Mouse (Mus musculus) splenic B cell, adult 2 months (primary cell): Measurements from ENCODE around the gene Csrp2.

Experiments
- DNase-seq: peaks from one replicate; pipeline ENCODE4 v3.0.0-alpha.2; 2011; ENCODE audit warnings: low read depth, low spot score
- H3K27me3 ChIP-seq: 2 replicates; pipeline ENCODE4 v1.6.1; 2012; ENCODE audit warnings: mild to moderate bottlenecking, low read length, moderate library complexity, mixed read lengths; ENCODE audit not compliant: control insufficient read depth, poor library complexity, insufficient read depth, severe bottlenecking
- H3K36me3 ChIP-seq: 2 replicates; pipeline ENCODE4 v1.6.1; 2012; ENCODE audit warnings: mild to moderate bottlenecking, low read length, moderate library complexity, mixed read lengths; ENCODE audit not compliant: control insufficient read depth, poor library complexity, insufficient read depth, severe bottlenecking

Csrp2 gene

DNA sequence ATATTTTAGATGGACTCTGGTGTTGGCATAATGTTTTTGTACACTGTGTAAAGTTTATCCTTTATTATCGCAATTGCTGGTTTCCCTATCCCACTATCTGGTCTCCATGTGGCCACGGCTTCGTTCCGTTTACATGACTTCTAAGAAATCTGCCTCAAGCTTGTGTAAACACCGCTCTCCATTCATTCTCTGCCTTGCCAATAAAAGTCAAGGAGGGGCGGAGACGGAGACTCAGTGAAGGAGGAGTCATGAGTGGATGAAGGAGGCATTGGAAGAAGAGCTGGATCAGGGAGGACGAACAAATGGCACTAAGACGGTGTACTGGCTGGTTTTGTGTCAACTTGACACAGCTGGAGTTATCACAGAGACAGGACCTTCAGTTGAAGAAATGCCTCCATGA lies 52.4 kb downstream of the Csrp2 start:
- Histone ChIP-seq H3K27me3 (no peaks in the 10 kb centered on the region), H3K36me3 (peaks cover 9% of the 10 kb centered on the region)
- no peak for DNase-seq

DNA sequence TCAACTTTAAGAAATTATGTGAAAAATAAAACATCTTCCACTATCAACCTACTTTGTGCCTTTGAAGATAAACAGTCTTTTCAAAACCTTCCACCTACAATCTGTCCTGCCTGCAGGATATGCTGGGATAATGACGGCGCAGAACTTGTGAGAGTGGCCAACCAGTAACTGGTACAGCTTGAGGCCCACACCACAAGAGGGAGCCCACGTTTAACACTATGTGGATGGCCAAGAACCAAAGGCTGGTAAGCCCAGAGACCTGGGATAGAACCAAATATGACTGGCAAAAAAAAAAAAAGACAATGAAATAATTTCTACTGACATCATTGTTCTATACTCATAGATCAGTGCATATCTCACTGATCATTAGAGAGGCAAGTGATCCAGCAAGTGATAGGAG lies 54.9 kb downstream of the Csrp2 start:
- peak; percentile 46 for DNase-seq
- no peaks in the 10 kb centered on the region for H3K27me3 ChIP-seq
- peaks cover 7% of the 10 kb centered on the region for H3K36me3 ChIP-seq

DNA sequence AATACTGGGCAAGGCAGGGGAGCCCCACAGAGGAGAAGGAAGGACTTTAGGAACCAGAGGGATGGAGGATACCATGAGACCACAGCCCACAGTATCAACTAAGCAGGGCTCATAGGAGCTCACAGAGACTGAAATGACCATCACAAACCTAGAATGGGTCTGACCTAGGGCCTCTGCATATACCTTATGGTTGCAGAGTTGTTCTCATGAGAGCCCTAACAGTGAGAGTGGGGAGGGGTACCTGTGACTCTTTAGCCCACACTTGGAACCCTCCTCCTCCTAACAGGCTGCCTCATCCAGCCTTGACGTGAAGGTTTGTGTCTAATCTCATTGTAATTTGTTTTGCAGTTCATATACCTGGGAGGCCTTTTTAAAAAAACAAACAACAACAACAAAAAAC lies 55.3 kb downstream of the Csrp2 start:
- no peak for DNase-seq
- Histone ChIP-seq H3K27me3 (no peaks in the 10 kb centered on the region), H3K36me3 (peaks cover 8% of the 10 kb centered on the region)

DNA sequence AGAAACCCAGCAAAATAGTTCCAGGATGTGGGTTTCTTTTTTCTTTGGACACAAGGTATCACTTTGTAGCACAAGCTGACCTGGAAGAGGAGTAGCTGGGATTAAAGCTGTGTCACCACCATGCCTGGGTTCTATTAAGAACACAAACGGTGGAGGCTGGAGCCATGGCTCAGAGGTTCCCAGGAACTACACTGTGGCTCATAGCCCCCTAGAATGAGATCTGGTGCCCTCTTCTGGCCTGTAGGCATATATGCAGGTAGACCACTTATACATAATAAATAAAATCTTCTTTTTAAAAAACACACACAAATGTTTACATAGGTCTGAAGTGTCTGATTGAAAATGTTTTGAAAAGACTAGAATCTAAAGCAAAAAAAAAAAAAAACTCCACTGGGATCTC lies 56.5 kb downstream of the Csrp2 start:
- H3K36me3 ChIP-seq, result peaks cover 11% of the 10 kb centered on the region
- H3K27me3 ChIP-seq, result no peaks in the 10 kb centered on the region
- peak; percentile 73 for DNase-seq

DNA sequence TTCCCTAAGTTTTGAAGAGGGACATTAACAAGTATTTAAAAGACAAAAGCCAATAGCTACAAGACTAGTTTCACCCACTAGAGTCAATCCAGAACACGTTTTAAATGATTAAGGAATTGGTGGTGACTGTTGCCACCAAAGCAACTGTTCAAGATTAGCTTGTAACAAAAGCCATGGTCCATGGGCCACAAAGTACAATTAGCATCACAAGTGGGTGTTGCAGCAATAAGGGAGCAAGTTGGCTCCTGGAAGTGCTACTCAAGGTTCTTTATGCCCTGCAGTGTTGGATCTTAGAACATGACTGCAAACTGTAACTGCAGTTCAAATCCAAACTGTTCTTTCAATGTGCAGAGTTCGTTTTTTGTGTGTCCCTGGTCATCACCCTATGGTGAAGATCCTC lies 57.8 kb downstream of the Csrp2 start:
- H3K36me3 ChIP-seq, result peaks cover 11% of the 10 kb centered on the region; the same call in 1 of the 2 replicates
- no peak for DNase-seq
- no peaks in the 10 kb centered on the region for H3K27me3 ChIP-seq

DNA sequence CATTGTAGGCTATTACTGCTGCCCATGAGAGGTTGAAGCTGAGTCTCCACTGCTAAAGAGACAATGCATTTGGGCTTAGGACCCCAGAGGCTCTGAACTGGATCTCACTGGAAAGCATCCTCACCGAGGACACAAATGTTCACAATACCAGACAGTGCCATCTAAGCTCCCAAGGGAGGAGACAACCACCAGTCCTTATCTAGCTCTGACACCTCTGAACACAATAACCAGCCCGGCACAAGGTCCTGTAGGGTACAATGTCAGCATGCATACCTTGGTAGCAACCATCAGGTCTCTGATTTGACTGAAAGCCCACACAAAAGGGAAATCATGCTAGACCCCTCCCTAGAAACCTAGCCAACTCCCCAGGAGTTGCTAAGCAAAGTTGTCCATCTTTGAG lies 59.8 kb downstream of the Csrp2 start:
- Histone ChIP-seq H3K36me3 (peaks cover 11% of the 10 kb centered on the region; the same call in 1 of the 2 replicates), H3K27me3 (no peaks in the 10 kb centered on the region)
- DNase-seq, result no peak

DNA sequence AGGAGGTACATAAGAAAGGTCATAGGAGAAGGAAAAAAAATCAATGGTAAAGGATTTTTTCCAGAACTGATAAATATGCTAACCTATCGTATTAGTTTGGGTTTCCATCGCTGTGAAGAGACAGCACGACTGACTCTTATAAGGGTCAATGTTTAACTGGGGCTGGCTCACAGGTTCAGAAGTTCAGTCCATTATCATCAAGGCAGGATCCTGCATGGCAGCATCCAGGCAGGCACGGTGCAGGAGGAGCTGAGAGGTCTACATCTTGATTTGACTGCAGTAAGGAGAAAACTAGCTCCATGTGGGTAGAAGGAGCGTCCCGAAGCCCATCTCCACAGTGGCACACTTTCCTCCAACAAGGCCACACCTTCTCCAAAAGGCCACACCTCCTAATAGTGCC lies 60.9 kb downstream of the Csrp2 start:
- no peaks in the 10 kb centered on the region for H3K27me3 ChIP-seq
- DNase-seq, result no peak
- H3K36me3 ChIP-seq, result peaks cover 11% of the 10 kb centered on the region; the same call in 1 of the 2 replicates

DNA sequence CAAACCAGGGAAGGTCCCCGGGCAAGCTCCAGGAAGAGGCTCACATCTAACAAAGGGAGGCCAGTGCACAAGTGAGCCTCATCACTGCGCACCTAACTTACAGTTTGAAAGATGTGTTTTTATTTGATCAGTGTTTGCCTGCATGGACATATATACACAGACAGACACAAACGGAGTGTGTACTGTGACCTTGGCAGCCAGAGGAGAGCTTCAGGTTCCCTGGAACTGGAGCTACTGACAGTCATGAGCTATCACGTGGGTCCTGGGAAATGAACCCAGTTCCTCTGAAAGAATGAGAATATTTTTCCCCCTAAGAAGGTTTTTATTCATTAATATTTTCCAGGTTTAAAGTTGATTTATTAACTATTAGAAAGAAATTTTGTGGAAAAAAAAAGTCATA lies 63.2 kb downstream of the Csrp2 start:
- H3K36me3 ChIP-seq, result peaks cover 11% of the 10 kb centered on the region
- H3K27me3 ChIP-seq, result no peaks in the 10 kb centered on the region
- DNase-seq, result no peak

DNA sequence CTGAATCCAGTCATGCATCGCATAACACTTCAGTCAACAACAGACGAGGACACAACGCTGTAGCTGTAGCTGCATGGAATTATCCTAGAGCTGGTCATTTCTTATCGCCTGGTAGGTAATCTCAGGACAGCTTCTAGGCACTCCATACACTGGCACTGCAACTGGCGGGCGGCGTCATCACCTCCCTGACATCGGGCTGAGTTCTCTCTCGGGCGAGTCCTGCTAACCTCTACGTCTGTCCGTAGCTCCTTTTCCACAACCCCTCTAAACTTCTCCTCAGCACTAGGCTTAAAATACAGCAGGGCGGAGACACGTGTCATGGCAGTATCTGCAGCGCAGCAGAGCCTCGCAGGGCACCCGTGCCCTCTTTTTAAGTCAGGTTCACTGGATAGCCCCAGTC lies 67.1 kb downstream of the Csrp2 start:
- H3K27me3 ChIP-seq, result no peaks in the 10 kb centered on the region
- H3K36me3 ChIP-seq, result peaks cover 2% of the 10 kb centered on the region; the same call in 1 of the 2 replicates
- DNase-seq, result no peak
